Mouse (Mus musculus) spleen, adult 18-20 months (tissue): Measurements from ENCODE around the gene Arfgef3.
"Not testable (repeated sequence)": the region's sequence is repeated elsewhere in the genome, so short reads cannot be mapped to it uniquely, and the experiment has no call there.

ENCODE experiments used
- DNase-seq, 2 experiments: peaks; one replicate each; pipeline ENCODE4 v3.0.0; 2022; ENCODE audit warnings: mixed read lengths in 2 of 2

Arfgef3 gene

GRCm38 (mm10) chr10:18680661-18681384 is 62.9 kb downstream of the Arfgef3 start:
- DNase-seq, result no peak

DNA sequence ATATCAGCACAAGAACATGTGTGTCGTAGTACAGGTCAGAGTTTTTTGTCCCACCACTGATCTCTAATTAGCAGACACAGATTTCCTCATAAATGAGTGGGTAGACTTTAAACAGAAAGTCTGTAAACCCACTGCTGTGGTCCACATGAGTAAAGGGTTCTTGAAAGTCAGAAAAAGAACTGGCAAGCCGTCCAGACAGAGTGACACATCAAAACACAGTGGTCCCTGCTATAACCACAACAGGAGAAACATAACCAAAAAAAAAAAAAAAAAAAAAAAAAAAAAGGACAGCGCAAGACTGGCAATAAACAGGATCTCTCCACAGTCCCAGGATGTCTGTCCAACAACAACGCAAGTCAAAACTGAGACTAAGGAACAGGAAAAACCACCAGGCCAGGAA is 64.9 kb downstream of the Arfgef3 start:
- DNase-seq, result no peak

DNA sequence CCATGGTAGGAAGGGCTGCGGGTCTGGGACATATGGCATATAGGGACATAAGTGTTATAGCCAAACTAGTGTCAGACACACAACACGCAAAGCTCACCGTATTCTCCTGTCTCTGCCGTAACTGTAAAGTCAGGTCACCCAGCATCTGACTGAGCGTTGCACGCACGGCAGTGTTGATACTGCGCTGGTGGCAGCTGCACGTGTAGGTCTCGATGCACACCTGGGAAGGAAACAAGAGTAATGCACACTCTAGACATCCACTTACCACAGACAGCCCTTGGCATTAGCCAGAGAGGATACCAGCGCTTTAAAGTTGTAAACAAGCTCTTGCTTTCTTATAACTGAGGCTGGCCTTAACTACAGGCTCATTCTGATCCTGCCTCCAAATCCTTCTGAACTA is 79.0 kb downstream of the Arfgef3 start:
- DNase-seq, result no peak

DNA sequence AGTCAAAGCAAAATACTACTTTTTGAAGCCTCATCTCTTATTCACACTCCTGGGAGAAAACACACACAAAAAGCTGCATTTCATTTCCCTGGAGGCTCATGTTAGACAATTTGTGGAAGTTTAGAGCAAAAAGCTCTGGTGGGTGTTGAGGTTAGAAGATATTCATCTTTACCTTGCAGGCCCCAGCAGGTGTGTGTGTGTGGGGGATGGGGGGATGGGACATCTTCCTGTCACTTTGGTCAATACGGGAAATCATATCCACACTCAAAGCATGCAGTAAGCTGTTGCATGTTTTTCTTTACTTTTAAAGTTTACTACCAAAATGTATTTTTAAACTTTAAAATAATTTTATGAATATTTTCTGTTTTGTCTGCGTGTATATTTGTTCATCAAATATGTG is 79.7 kb downstream of the Arfgef3 start:
- DNase-seq, result no peak

GRCm38 (mm10) chr10:18661606-18662220 is 82.0 kb downstream of the Arfgef3 start:
- DNase-seq, result no peak

GRCm38 (mm10) chr10:18660998-18661397 is 82.8 kb downstream of the Arfgef3 start:
- no peak for DNase-seq

- no peak for DNase-seq
These were observed 86.2 kb downstream of the Arfgef3 start for GRCm38 (mm10) chr10:18657588-18657987.

DNA sequence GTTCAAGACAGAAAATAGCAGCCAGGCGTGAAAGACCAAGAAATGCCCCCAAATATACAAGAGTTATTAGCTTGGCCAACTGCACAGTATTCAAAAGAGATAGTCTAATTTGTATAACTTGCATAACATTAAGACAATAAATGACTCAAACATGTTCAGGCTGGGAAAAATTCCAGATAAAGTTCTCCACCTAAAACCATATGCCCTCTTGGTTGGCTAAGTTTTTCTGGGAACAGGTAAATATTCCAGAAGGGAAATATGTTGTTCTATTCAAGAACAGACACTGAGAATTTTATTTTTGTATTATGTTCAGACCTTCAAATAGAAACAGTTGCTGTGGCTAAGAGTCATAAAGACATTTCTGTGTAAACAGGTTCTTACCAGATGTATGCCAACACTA is 96.7 kb downstream of the Arfgef3 start:
- DNase-seq, result no peak

DNA sequence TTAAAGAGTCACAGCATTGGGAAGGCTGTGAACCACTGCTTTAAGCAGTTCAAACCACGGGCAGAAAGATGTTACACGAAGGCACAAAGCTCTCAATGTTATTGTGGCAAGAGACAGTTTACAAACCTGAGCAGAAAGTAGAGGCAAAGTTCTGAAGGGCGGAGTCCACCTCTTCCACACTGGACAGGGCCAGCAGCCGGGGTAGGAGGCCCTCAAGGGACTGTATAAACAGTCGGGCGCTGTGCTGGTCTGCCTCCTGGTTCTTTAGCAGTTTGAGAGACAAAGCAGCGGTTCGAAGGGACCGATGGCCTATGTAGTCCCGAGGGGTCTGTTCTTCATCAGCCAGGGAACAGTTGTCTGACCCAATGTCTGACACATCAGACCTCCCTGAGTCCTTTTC is 97.7 kb downstream of the Arfgef3 start:
- no peak for DNase-seq

DNA sequence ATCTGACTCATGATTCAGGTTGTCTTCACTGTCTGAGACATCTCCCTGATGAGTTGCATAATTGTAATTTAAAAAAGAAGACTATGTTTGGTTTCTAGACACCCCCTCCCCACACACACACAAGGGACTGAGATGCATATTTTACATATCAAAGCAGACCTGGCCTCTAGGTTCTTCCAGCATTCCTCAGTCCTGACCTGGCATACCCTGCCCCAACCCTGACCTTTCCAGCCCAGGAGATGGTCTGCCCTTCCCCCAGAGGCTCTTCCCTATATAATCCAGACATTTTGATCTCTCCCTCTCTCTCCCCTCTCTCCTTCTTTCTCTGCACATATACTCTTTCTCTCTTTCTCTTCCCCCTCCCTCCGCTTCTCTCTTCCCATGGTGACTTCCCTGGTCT is 99.4 kb downstream of the Arfgef3 start:
- DNase-seq, result no peak

GRCm38 (mm10) chr10:18643506-18643905 is 100.2 kb downstream of the Arfgef3 start:
- DNase-seq, result no peak

DNA sequence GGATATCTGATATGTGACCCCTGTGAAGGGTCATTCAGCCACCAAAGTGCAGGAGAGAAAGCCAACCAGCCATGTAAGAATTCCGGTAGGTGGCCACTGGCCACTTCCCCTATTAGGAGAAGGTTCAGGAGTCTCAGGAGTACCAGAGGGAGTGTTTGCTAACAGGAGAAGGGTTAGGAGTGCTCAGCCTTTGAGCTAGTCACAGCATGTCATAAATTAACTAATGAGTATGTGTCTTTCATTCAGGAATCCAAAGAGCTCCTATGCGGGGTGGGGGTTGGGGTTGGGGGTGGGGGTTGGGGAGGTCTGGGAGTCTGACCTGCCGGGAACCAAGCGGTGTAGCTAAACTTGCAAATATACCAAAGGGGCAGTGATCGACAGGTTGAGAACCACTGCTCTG is 100.9 kb downstream of the Arfgef3 start:
- DNase-seq, result no peak

GRCm38 (mm10) chr10:18640596-18640995 is 103.2 kb downstream of the Arfgef3 start:
- no peak for DNase-seq

GRCm38 (mm10) chr10:18635450-18635849 is 108.3 kb downstream of the Arfgef3 start:
- DNase-seq, result no peak

GRCm38 (mm10) chr10:18634405-18634985 is 109.3 kb downstream of the Arfgef3 start:
- no peak for DNase-seq

GRCm38 (mm10) chr10:18630498-18630897 is 113.3 kb downstream of the Arfgef3 start:
- no peak for DNase-seq

DNA sequence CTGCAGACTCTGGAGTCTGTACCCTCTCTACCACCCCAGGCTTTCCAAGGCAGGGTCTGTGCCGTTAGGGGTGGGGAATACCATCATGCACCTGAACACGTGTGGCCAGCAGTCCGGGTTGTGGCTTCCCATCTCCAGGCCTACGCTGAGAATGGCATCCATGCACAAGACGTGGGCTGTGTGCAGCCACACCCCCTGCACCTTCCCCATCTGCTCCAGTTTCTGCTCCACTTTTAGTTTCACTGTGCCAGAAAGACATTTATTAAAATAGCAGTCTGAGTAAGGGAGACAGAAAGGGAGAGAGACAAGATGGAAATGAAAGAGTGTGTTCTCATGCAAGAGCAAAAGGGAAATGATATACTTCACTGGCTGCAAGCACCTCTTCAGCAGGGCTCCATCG is 116.2 kb downstream of the Arfgef3 start:
- no peak for DNase-seq

DNA sequence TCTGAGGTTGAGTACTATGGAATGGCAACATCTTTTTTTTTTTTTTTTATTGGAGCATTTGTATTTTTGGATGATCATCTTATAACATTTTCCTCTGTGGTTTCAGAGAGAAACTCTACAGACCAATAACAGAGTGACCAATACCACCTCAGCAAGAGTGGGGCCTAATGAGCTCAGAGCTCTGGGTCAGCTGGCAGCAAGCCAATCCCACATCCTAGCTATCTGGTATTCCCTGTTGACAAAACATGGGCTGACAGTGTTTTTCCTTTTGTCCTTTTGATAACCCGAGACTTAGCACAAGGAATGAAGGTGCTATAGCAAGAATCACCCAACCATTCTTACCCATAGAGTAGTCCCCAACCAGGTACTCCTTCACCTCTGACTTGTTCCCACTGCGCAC is 131.0 kb downstream of the Arfgef3 start:
- DNase-seq, result no peak

DNA sequence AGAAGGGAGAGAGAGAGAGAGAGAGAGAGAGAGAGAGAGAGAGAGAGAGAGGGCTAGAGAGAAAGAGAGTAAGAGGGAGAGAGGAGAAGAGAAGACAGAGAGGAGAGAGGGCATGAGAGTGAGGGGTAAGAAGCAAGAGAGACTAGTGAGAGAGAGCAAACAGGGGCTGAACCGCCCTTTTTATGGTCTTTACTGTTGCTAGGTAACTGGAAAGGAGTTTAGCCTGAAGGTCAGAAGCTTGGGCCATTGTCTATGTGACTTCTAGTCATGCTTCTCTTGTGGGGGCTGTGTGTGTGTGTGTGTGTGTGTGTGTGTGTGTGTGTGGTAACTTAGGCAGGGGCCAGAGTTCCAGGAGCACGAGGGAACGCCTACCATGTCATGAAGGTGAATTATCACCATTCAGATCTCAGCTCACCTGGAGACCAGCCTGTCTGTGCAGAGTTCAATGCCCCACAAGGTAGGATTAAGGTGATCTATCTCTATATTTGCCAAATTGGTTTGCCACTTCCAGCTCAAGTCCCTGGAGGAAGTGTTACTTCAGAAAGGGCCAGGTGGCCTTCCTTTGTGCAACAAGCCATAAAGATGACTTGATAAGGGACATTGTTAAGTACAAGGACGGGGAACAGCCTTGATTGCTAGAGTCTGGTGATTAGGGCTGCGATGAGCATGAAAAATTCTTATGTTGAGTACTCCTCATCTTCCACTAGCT is 138.8 kb downstream of the Arfgef3 start:
- not testable (repeated sequence) for DNase-seq

- DNase-seq, result peak in 1 of 2 experiments; percentile 58
These were observed 141.7 kb downstream of the Arfgef3 start for GRCm38 (mm10) chr10:18602030-18602429.

DNA sequence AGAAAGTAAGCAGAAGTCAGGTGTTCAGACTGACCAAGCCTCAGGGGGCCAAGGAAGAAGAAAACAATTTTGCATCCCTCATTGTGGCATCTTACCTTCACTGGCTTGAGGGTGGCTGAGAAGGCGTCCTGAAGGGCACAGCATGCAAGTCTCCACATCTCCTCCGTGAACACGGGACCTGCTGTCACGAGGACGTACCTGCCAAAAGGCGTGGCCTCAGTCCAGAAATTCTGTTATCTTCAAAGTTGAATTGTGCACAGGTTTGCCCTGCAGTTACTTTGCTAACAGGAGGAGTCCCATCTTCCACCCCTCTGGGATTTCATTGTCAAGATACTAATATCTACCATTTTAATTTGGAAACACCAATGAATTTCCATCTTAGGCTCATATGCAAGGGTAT is 146.1 kb downstream of the Arfgef3 start:
- no peak for DNase-seq

DNA sequence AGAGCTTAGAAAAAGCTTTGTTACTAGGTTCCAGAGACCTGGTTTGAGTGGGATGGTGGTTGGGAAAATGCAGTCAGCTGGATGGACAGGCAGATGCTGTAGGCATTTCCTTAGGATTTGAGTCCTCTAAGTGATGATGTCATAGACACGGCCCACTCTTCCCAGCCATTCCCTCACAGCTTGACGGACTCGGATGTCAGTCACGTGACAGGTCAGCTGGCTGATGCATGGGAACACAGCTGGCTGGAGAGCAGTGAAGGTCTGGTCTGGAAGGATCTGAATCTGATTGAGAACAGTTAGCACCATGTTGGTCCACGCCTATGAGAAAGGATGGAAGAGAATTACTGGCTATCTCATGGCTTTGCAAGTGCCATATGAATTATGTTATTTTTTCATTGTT is 154.3 kb downstream of the Arfgef3 start:
- no peak for DNase-seq

- no peak for DNase-seq
These were observed 159.6 kb downstream of the Arfgef3 start for GRCm38 (mm10) chr10:18584188-18584587.

DNA sequence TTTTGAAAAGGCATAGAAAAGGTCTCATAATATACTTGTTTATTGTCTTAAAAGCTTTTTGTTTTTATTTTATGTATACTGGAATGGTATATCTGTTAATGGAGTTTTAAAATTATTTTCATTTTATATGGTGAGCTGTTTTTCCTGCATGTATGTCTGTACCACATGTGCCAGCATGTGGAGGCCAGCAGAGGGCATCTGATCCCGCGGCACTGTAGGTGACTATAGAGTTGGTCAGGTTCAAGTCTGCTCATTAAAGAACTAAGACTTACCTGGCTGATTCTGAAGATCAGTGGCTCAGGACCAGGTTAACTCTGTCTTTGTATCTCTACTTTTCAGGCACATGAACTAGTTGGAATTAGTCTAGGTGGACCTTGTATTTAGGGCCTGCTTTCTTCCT is 171.2 kb downstream of the Arfgef3 start:
- no peak for DNase-seq
